Comparison of ENCODE assay signal across 16 mouse cellular contexts in genomic region chr15:77206996-77207395, GRCm38 (mm10).
"Had no signal": no experiment of that assay in that cellular context is flagged by ENCODE, and none has a peak within 500 bp of the region (broad histone marks: within the 10 kb centered on the region; RNA-seq: fewer than 3 reads in every experiment).

No protein-coding gene starts in this region.

- H3K27me3 ChIP-seq: liver, embryonic 15.5 days; lung, embryonic 15.5 days; midbrain, embryonic 12.5 days; midbrain, embryonic 15.5 days; neural tube, embryonic 12.5 days; stomach, embryonic 15.5 days had no signal

- H3K9me3 ChIP-seq: liver, embryonic 15.5 days; lung, embryonic 15.5 days; megakaryocyte, embryonic 14.5 days; midbrain, embryonic 12.5 days; midbrain, embryonic 15.5 days; neural tube, embryonic 12.5 days; stomach, embryonic 15.5 days had no signal

- H3K36me3 ChIP-seq: liver, embryonic 15.5 days; lung, embryonic 15.5 days; midbrain, embryonic 12.5 days; midbrain, embryonic 15.5 days; neural tube, embryonic 12.5 days; stomach, embryonic 15.5 days had no signal

- H3K4me2 ChIP-seq: liver, embryonic 15.5 days; lung, embryonic 15.5 days; midbrain, embryonic 12.5 days; midbrain, embryonic 15.5 days; neural tube, embryonic 12.5 days; stomach, embryonic 15.5 days had no signal

- DNase-seq: liver, postnatal 0 days; lung, adult 2 months; lung, postnatal 14 days; lung, postnatal 36 days; right cerebral cortex, postnatal 14 days; thymus, adult 2 months; thymus, postnatal 25 days had no signal

- H3K4me3 ChIP-seq: liver, embryonic 15.5 days; lung, embryonic 15.5 days; megakaryocyte, embryonic 14.5 days; midbrain, embryonic 12.5 days; midbrain, embryonic 15.5 days; neural tube, embryonic 12.5 days; stomach, embryonic 15.5 days had no signal

- H3K27ac ChIP-seq: liver, embryonic 15.5 days; lung, embryonic 15.5 days; macrophage; midbrain, embryonic 12.5 days; midbrain, embryonic 15.5 days; neural tube, embryonic 12.5 days had no signal

- H3K9ac ChIP-seq: liver, embryonic 15.5 days; liver, postnatal 0 days; lung, embryonic 15.5 days; midbrain, embryonic 12.5 days; midbrain, embryonic 15.5 days; neural tube, embryonic 12.5 days; stomach, embryonic 15.5 days had no signal

- ATAC-seq: liver, postnatal 0 days; lung, postnatal 0 days; midbrain, embryonic 15.5 days had no signal

- H3K4me1 ChIP-seq: megakaryocyte, embryonic 14.5 days had no signal
